Mouse (Mus musculus) intestine, embryonic 16.5 days (tissue): ENCODE data around the gene Znrd1as. TPM values are rescaled to one million over a fixed set of nuclear protein-coding genes. Genes with fewer than 3 reads are reported as not detected.

Source experiments
- ATAC-seq: fragments of 200-750 bp; cut with Nextera tagmentation; 2 replicates; pipeline ENCODE4 v1.8.0; 2017; ENCODE audit warnings: moderate TSS enrichment, moderate library complexity
- H3K27ac ChIP-seq: fragments of 300-500 bp; sonication (generic); 2 replicates; pipeline ENCODE4 v1.5.1; 2014; ENCODE audit warnings: mild to moderate bottlenecking, low read length
- H3K27me3 ChIP-seq: fragments of 300-500 bp; sonication (generic); replicated peaks from 2 replicates; pipeline ENCODE4 v1.6.1; 2014; ENCODE audit warnings: low read length, control low read depth, mixed read lengths; ENCODE audit not compliant: control insufficient read depth, insufficient read depth
- H3K36me3 ChIP-seq: fragments of 300-500 bp; sonication (generic); 2 replicates; pipeline ENCODE4 v1.6.1; 2014; ENCODE audit warnings: low read length, control low read depth; ENCODE audit not compliant: control insufficient read depth, insufficient read depth
- H3K4me1 ChIP-seq: fragments of 300-500 bp; sonication (generic); 2 replicates; pipeline ENCODE4 v1.6.1; 2014; ENCODE audit warnings: low read length, control low read depth, mixed read lengths; ENCODE audit not compliant: control insufficient read depth, insufficient read depth
- H3K4me2 ChIP-seq: fragments of 300-500 bp; sonication (generic); 2 replicates; pipeline ENCODE4 v1.6.1; 2014; ENCODE audit warnings: low read depth, low read length, control low read depth
- H3K4me3 ChIP-seq: fragments of 300-500 bp; sonication (generic); 2 replicates; pipeline ENCODE4 v1.5.1; 2014; ENCODE audit warnings: mild to moderate bottlenecking, low read length
- H3K9ac ChIP-seq: fragments of 300-500 bp; sonication (generic); 2 replicates; pipeline ENCODE4 v1.6.1; 2014; ENCODE audit warnings: low read depth, low read length
- H3K9me3 ChIP-seq: fragments of 300-500 bp; sonication (generic); 2 replicates; pipeline ENCODE4 v1.6.1; 2016; ENCODE audit warnings: low read length, control low read depth; ENCODE audit not compliant: control insufficient read depth
- WGBS: fragments of 180-500 bp; shearing (Covaris S2); extraction: QIAGEN DNeasy Blood & Tissue Kit; methylation state at CpG from one replicate; pipeline ENCODE4 v1.1.7; 2014; 5-methylcytosine and 5-hydroxymethylcytosine counted together
- polyA plus RNA-seq: library from polyadenylated mRNA; unstranded; fragments of >200 nt; fragmentation: Nextera tagmentation; extraction: Ambion mirVana; gene quantifications from 2 replicates; pipeline ENCODE4 v1.2.1, GENCODE M21; 2015

The Znrd1as gene
- polyA plus RNA-seq, 1 experiment from 2014 or later = 6.6 TPM

GRCm38 (mm10) chr17:37002364-37003330 is 44.3 kb downstream of the Znrd1as start:
- Histone ChIP-seq H3K4me1 (no peaks in the 10 kb centered on the region), H3K27ac (peak overlapping the region; percentile 87), H3K4me3 (peak overlapping the region; percentile 75), H3K9ac (peak overlapping the region; percentile 94), H3K36me3 (no peaks in the 10 kb centered on the region), H3K4me2 (peak overlapping the region; percentile 94), H3K27me3 (no peaks in the 10 kb centered on the region), H3K9me3 (no peaks in the 10 kb centered on the region)
- ATAC-seq = peak; percentile 89
- 2% methylated on average over 49 of the region's 49 CpGs for WGBS

GRCm38 (mm10) chr17:37003366-37003765 is 45.0 kb downstream of the Znrd1as start:
- peak overlapping the region; percentile 75 for H3K4me3 ChIP-seq
- 27% methylated on average over 4 of the region's 4 CpGs for WGBS
- no peaks in the 10 kb centered on the region for H3K9me3 ChIP-seq
- no peaks in the 10 kb centered on the region for H3K36me3 ChIP-seq
- H3K27ac ChIP-seq = peak overlapping the region; percentile 87; the same call in 1 of the 2 replicates
- H3K27me3 ChIP-seq = no peaks in the 10 kb centered on the region
- peak overlapping the region; percentile 94 for H3K9ac ChIP-seq
- no peaks in the 10 kb centered on the region for H3K4me1 ChIP-seq
- peak overlapping the region; percentile 94 for H3K4me2 ChIP-seq
- ATAC-seq = peak; percentile 2; the same call in 1 of the 2 replicates

GRCm38 (mm10) chr17:37008161-37008560 is 49.8 kb downstream of the Znrd1as start:
- H3K9me3 ChIP-seq = no peaks in the 10 kb centered on the region
- no peak overlapping the region for H3K9ac ChIP-seq
- H3K36me3 ChIP-seq = no peaks in the 10 kb centered on the region
- H3K4me1 ChIP-seq = no peaks in the 10 kb centered on the region
- no peaks in the 10 kb centered on the region for H3K27me3 ChIP-seq
- H3K4me2 ChIP-seq = no peak overlapping the region
- no peak for ATAC-seq
- no peak overlapping the region for H3K27ac ChIP-seq
- 89% methylated on average over 6 of the region's 6 CpGs for WGBS
- no peak overlapping the region for H3K4me3 ChIP-seq

GRCm38 (mm10) chr17:37009460-37010042 is 51.2 kb downstream of the Znrd1as start:
- 93% methylated on average over 17 of the region's 17 CpGs for WGBS
- Histone ChIP-seq H3K4me1 (no peaks in the 10 kb centered on the region), H3K9me3 (no peaks in the 10 kb centered on the region), H3K4me2 (no peak overlapping the region), H3K27ac (no peak overlapping the region), H3K9ac (no peak overlapping the region), H3K36me3 (no peaks in the 10 kb centered on the region), H3K4me3 (no peak overlapping the region), H3K27me3 (no peaks in the 10 kb centered on the region)
- ATAC-seq = no peak

- no peak overlapping the region for H3K4me3 ChIP-seq
- H3K4me2 ChIP-seq = no peak overlapping the region
- 75% methylated on average over 3 of the region's 3 CpGs for WGBS
Observed at GRCm38 (mm10) chr17:37011719-37012118, 53.3 kb downstream of the Znrd1as start.

GRCm38 (mm10) chr17:37012141-37012540 is 53.7 kb downstream of the Znrd1as start:
- H3K4me1 ChIP-seq = no peaks in the 10 kb centered on the region
- H3K36me3 ChIP-seq = no peaks in the 10 kb centered on the region
- no peak overlapping the region for H3K4me2 ChIP-seq
- no peaks in the 10 kb centered on the region for H3K9me3 ChIP-seq
- no peak overlapping the region for H3K4me3 ChIP-seq
- no peak overlapping the region for H3K27ac ChIP-seq
- WGBS = 61% methylated on average over 5 of the region's 5 CpGs
- no peak for ATAC-seq
- no peak overlapping the region for H3K9ac ChIP-seq
- no peaks in the 10 kb centered on the region for H3K27me3 ChIP-seq

More at GRCm38 (mm10) chr17:37011719-37012118, 53.3 kb downstream of the Znrd1as start:
- Histone ChIP-seq H3K9ac (no peak overlapping the region), H3K4me1 (no peaks in the 10 kb centered on the region), H3K36me3 (no peaks in the 10 kb centered on the region), H3K27ac (no peak overlapping the region), H3K9me3 (no peaks in the 10 kb centered on the region), H3K27me3 (no peaks in the 10 kb centered on the region)
- ATAC-seq = no peak

Other genes with a start within 250 kb of the Znrd1as start
- not detected in 2 replicates for gene H2-M10.5, start 185.7 kb upstream of the Znrd1as start, polyA plus RNA-seq
- gene H2-M10.6, start 146.4 kb upstream of the Znrd1as start, polyA plus RNA-seq = not detected in 2 replicates
- 36.5 and 39.2 TPM in 2 replicates for gene Trim26, start 121.5 kb upstream of the Znrd1as start, polyA plus RNA-seq
- gene Trim15, start 91.4 kb upstream of the Znrd1as start, polyA plus RNA-seq = 8.5 and 11.6 TPM in 2 replicates
- 3.3 and 5.7 TPM in 2 replicates for gene Trim10, start 89.0 kb upstream of the Znrd1as start, polyA plus RNA-seq
- 2.3 and 2.6 TPM in 2 replicates for gene Trim40, start 68.5 kb upstream of the Znrd1as start, polyA plus RNA-seq
- 63.1 and 69.7 TPM in 2 replicates for gene Trim31, start 60.5 kb upstream of the Znrd1as start, polyA plus RNA-seq
- gene Rnf39, start 15.7 kb upstream of the Znrd1as start, polyA plus RNA-seq = 1.8 and 2.4 TPM in 2 replicates
- gene Ppp1r11, start 6.9 kb upstream of the Znrd1as start, polyA plus RNA-seq = 92.1 and 101 TPM in 2 replicates
- gene Znrd1, start within 50 bp of the Znrd1as start, polyA plus RNA-seq = 68.5 and 72.2 TPM in 2 replicates
- gene 2410137M14Rik, start 22.6 kb downstream of the Znrd1as start, polyA plus RNA-seq = not detected in 2 replicates
- gene H2-M5, start 30.9 kb downstream of the Znrd1as start, polyA plus RNA-seq = 0.16 and 0.22 TPM in 2 replicates
- gene Zfp57, start 42.6 kb downstream of the Znrd1as start, polyA plus RNA-seq = 41.3 and 43.2 TPM in 2 replicates
- not detected in 2 replicates for gene Mog, start 64.8 kb downstream of the Znrd1as start, polyA plus RNA-seq
- 5.4 and 6.2 TPM in 2 replicates for gene Gabbr1, start 87.4 kb downstream of the Znrd1as start, polyA plus RNA-seq
- not detected in 2 replicates for gene Olfr90, start 129.9 kb downstream of the Znrd1as start, polyA plus RNA-seq
- not detected in 2 replicates for gene Olfr91, start 139.7 kb downstream of the Znrd1as start, polyA plus RNA-seq
- not detected in 2 replicates for gene Olfr92, start 161.5 kb downstream of the Znrd1as start, polyA plus RNA-seq
- gene Olfr93, start 202.9 kb downstream of the Znrd1as start, polyA plus RNA-seq = not detected in 2 replicates
- not detected in 2 replicates for gene Ubd, start 235.3 kb downstream of the Znrd1as start, polyA plus RNA-seq
- not detected in 2 replicates for gene Olfr94, start 242.4 kb downstream of the Znrd1as start, polyA plus RNA-seq